10 mouse cellular contexts compared by ENCODE assay signal in genomic region chr16:86644912-86645312, GRCm38 (mm10).
A peak's percentile ranks its signal among the peaks of the same experiment; 100 is the strongest.
DNase-seq lines count a peak whose midpoint lies in the region; ATAC-seq and TF ChIP-seq lines count a peak whose summit lies in the region.
"Had no signal": no experiment of that assay in that cellular context is flagged by ENCODE, and none has a peak within 500 bp of the region (broad histone marks: within the 10 kb centered on the region; RNA-seq: fewer than 3 reads in every experiment).

No protein-coding gene starts in this region.

- no peak overlapping the region for H3K4me3 ChIP-seq in forebrain, embryonic 15.5 days
- H3K4me3 ChIP-seq in intestine, postnatal 0 days (ENCODE audit: low read depth, low read length): no peak overlapping the region
- H3K4me3 ChIP-seq in limb, embryonic 11.5 days (ENCODE audit: low read depth, low read length): no peak overlapping the region
- no peak overlapping the region for H3K4me3 ChIP-seq in stomach, embryonic 16.5 days (replicated peaks; ENCODE audit: low read length)
- H3K4me3 ChIP-seq: embryonic facial prominence, embryonic 13.5 days; myocyte had no signal

- no peaks in the 10 kb centered on the region for H3K9me3 ChIP-seq in forebrain, embryonic 15.5 days
- H3K9me3 ChIP-seq in intestine, postnatal 0 days (ENCODE audit: control insufficient read depth): no peaks in the 10 kb centered on the region
- H3K9me3 ChIP-seq in limb, embryonic 11.5 days (ENCODE audit: control insufficient read depth, low read length): no peaks in the 10 kb centered on the region
- no peaks in the 10 kb centered on the region for H3K9me3 ChIP-seq in stomach, embryonic 16.5 days (replicated peaks; ENCODE audit: control insufficient read depth, low read length)
- H3K9me3 ChIP-seq: embryonic facial prominence, embryonic 13.5 days had no signal

- no peaks in the 10 kb centered on the region for H3K36me3 ChIP-seq in forebrain, embryonic 15.5 days
- no peaks in the 10 kb centered on the region for H3K36me3 ChIP-seq in intestine, postnatal 0 days (ENCODE audit: control insufficient read depth, insufficient read depth)
- H3K36me3 ChIP-seq in limb, embryonic 11.5 days (ENCODE audit: control insufficient read depth, insufficient read depth, low read length): no peaks in the 10 kb centered on the region
- no peaks in the 10 kb centered on the region for H3K36me3 ChIP-seq in stomach, embryonic 16.5 days (ENCODE audit: control insufficient read depth, insufficient read depth, low read length)
- H3K36me3 ChIP-seq: embryonic facial prominence, embryonic 13.5 days had no signal

- no peak overlapping the region for H3K9ac ChIP-seq in forebrain, embryonic 15.5 days (replicated peaks)
- no peak overlapping the region for H3K9ac ChIP-seq in intestine, postnatal 0 days (ENCODE audit: low read depth, low read length)
- H3K9ac ChIP-seq in limb, embryonic 11.5 days (ENCODE audit: low read length): no peak overlapping the region
- no peak overlapping the region for H3K9ac ChIP-seq in stomach, embryonic 16.5 days (ENCODE audit: low read length)
- H3K9ac ChIP-seq: embryonic facial prominence, embryonic 13.5 days had no signal

- H3K4me1 ChIP-seq in forebrain, embryonic 15.5 days: no peaks in the 10 kb centered on the region
- no peaks in the 10 kb centered on the region for H3K4me1 ChIP-seq in intestine, postnatal 0 days (replicated peaks; ENCODE audit: control insufficient read depth, insufficient read depth, low read length)
- peaks cover 2% of the 10 kb centered on the region; the same call in 1 of the 2 replicates for H3K4me1 ChIP-seq in limb, embryonic 11.5 days (ENCODE audit: control insufficient read depth, insufficient read depth, low read length)
- peaks cover 3% of the 10 kb centered on the region; the same call in 1 of the 2 replicates for H3K4me1 ChIP-seq in stomach, embryonic 16.5 days (ENCODE audit: control insufficient read depth, insufficient read depth, low read length)
- H3K4me1 ChIP-seq: embryonic facial prominence, embryonic 13.5 days had no signal

- ATAC-seq in forebrain, embryonic 15.5 days (replicated peaks): peak; percentile 91
- ATAC-seq in intestine, postnatal 0 days: no peak
- peak; percentile 51; the same call in 1 of the 2 replicates for ATAC-seq in limb, embryonic 11.5 days (ENCODE audit: insufficient number of reproducible peaks, low FRiP score, low TSS enrichment, low read depth)
- peak; percentile 37; the same call in 1 of the 2 replicates for ATAC-seq in stomach, embryonic 16.5 days (ENCODE audit: insufficient read depth, low FRiP score)

- WGBS in forebrain, embryonic 15.5 days: 47% methylated on average over 2 of the region's 2 CpGs
- WGBS in intestine, postnatal 0 days: 26% methylated on average over 2 of the region's 2 CpGs
- WGBS in limb, embryonic 11.5 days: 20% methylated on average over 2 of the region's 2 CpGs
- 14% methylated on average over 2 of the region's 2 CpGs for WGBS in stomach, embryonic 16.5 days

- TF ChIP-seq CTCF in intestine, postnatal 0 days (IDR thresholded peaks at IDR 0.05; ENCODE audit: low read depth): peak; percentile 88

- peak; percentile 14 to 48 for DNase-seq in right cerebral cortex, adult 2 months (ENCODE audit: low spot score in 2 of 2)
- DNase-seq in right cerebral cortex, postnatal 14 days: no peak
- DNase-seq in brain, embryonic 18.5 days (ENCODE audit: low read depth, low spot score): peak; percentile 73
- DNase-seq in limb, embryonic 11.5 days (ENCODE audit: low spot score): peak; percentile 30
- no peak for DNase-seq in thymus, postnatal 14 days

- H3K27ac ChIP-seq in forebrain, embryonic 15.5 days (replicated peaks): no peak overlapping the region
- H3K27ac ChIP-seq in intestine, postnatal 0 days (ENCODE audit: low read depth, low read length): no peak overlapping the region
- H3K27ac ChIP-seq in limb, embryonic 11.5 days (replicated peaks; ENCODE audit: low read depth, low read length): no peak overlapping the region
- H3K27ac ChIP-seq in stomach, embryonic 16.5 days (ENCODE audit: low read length): no peak overlapping the region
- H3K27ac ChIP-seq: embryonic facial prominence, embryonic 13.5 days had no signal

- no peaks in the 10 kb centered on the region for H3K27me3 ChIP-seq in forebrain, embryonic 15.5 days
- no peaks in the 10 kb centered on the region for H3K27me3 ChIP-seq in intestine, postnatal 0 days (replicated peaks; ENCODE audit: control insufficient read depth, insufficient read depth, low read length)
- H3K27me3 ChIP-seq in limb, embryonic 11.5 days (ENCODE audit: control insufficient read depth, insufficient read depth, low read length): no peaks in the 10 kb centered on the region
- H3K27me3 ChIP-seq in stomach, embryonic 16.5 days (ENCODE audit: control insufficient read depth, insufficient read depth, low read length): no peaks in the 10 kb centered on the region
- H3K27me3 ChIP-seq: embryonic facial prominence, embryonic 13.5 days had no signal

- no peak overlapping the region for H3K4me2 ChIP-seq in forebrain, embryonic 15.5 days (replicated peaks)
- no peak overlapping the region for H3K4me2 ChIP-seq in intestine, postnatal 0 days (replicated peaks; ENCODE audit: low read depth)
- H3K4me2 ChIP-seq in limb, embryonic 11.5 days (ENCODE audit: low read depth, severe bottlenecking): no peak overlapping the region
- H3K4me2 ChIP-seq in stomach, embryonic 16.5 days (ENCODE audit: low read depth, low read length): no peak overlapping the region
- H3K4me2 ChIP-seq: embryonic facial prominence, embryonic 13.5 days had no signal

Comparison
In these comparisons a context has a peak if more than half of its experiments do, and no peak if none do; other contexts are left out.
1. DNase-seq: peak in right cerebral cortex, adult 2 months (2 of 2), brain, embryonic 18.5 days (single experiment) and limb, embryonic 11.5 days (single experiment); none in right cerebral cortex, postnatal 14 days (single experiment) and thymus, postnatal 14 days (single experiment).